Mouse (Mus musculus) spleen, adult 18-20 months (tissue): ENCODE measurements at regions not wholly inside any gene's neighbourhood (a gene's known extent, or its start where the extent isn't known, plus 50 kb on each side); places are given as distances from the start of the nearest gene placed in this dataset.

Experiments used
- DNase-seq, 2 experiments: peaks; one replicate each; pipeline ENCODE4 v3.0.0; 2022; ENCODE audit warnings: mixed read lengths in 2 of 2

- no peak for DNase-seq
Measured at GRCm38 (mm10) chr17:10078536-10079319, 240.9 kb downstream of the Qk start.

GRCm38 (mm10) chr17:10073301-10073700, 246.4 kb downstream of the Qk start:
- DNase-seq: no peak

- DNase-seq: no peak
Measured at GRCm38 (mm10) chr17:10069251-10069650, 250.4 kb downstream of the Qk start.

- no peak for DNase-seq
Measured at GRCm38 (mm10) chr17:10065131-10065530, 254.5 kb downstream of the Qk start.

GRCm38 (mm10) chr17:10062546-10063100, 257.0 kb downstream of the Qk start:
- DNase-seq: no peak

- DNase-seq: no peak
Measured at GRCm38 (mm10) chr17:10057736-10058135, 261.9 kb downstream of the Qk start.

- DNase-seq: no peak
Measured at GRCm38 (mm10) chr17:10056096-10056495, 263.6 kb downstream of the Qk start.

GRCm38 (mm10) chr17:10054375-10054774, 265.3 kb downstream of the Qk start:
- no peak for DNase-seq

GRCm38 (mm10) chr17:10044336-10044735, 275.3 kb downstream of the Qk start:
- DNase-seq: no peak

GRCm38 (mm10) chr17:10042042-10042652, 277.5 kb downstream of the Qk start:
- DNase-seq: no peak

- no peak for DNase-seq
Measured at GRCm38 (mm10) chr17:10040951-10041359, 278.7 kb downstream of the Qk start.

- DNase-seq: no peak
Measured at GRCm38 (mm10) chr17:10040375-10040774, 279.3 kb downstream of the Qk start.

GRCm38 (mm10) chr17:10037799-10038445, 281.7 kb downstream of the Qk start:
- DNase-seq: no peak

- DNase-seq: no peak
Measured at GRCm38 (mm10) chr17:10033510-10033909, 286.1 kb downstream of the Qk start.

- DNase-seq: no peak
Measured at GRCm38 (mm10) chr17:10031033-10031432, 288.6 kb downstream of the Qk start.

GRCm38 (mm10) chr17:10026770-10027169, 292.9 kb downstream of the Qk start:
- no peak for DNase-seq

GRCm38 (mm10) chr17:10025212-10025611, 294.4 kb downstream of the Qk start:
- DNase-seq: no peak

GRCm38 (mm10) chr17:10024323-10024722, 295.3 kb downstream of the Qk start:
- no peak for DNase-seq

GRCm38 (mm10) chr17:10012161-10012560, 307.5 kb downstream of the Qk start:
- DNase-seq: no peak

- DNase-seq: no peak
Measured at GRCm38 (mm10) chr17:10011728-10012127, 307.9 kb downstream of the Qk start.

- DNase-seq: no peak
Measured at GRCm38 (mm10) chr17:10001071-10001591, 318.5 kb downstream of the Qk start.

- no peak for DNase-seq
Measured at GRCm38 (mm10) chr17:9995321-9995720, 324.3 kb downstream of the Qk start.

GRCm38 (mm10) chr17:9990744-9991143, 321.2 kb upstream of the Pabpc6 start:
- DNase-seq: no peak
